Mouse (Mus musculus) gastrocnemius, adult 2 months (tissue): ENCODE data around the gene Ccdc92. TPM values are rescaled to one million over a fixed set of nuclear protein-coding genes. Genes with fewer than 3 reads are reported as not detected.

Experiments
- DNase-seq: peaks from one replicate; pipeline ENCODE4 v3.0.0; 2022
- H3K27ac ChIP-seq: fragments of 200-600 bp; 2 replicates; pipeline ENCODE4 v1.8.1; 2022; ENCODE audit warnings: mild to moderate bottlenecking
- H3K4me3 ChIP-seq: fragments of 200-600 bp; 2 replicates; pipeline ENCODE4 v1.8.1; 2022; ENCODE audit warnings: mild to moderate bottlenecking, moderate library complexity
- CTCF ChIP-seq: fragments of 200-600 bp; IDR thresholded peaks from 2 replicates; pipeline ENCODE4 v1.8.1; 2022; ENCODE audit warnings: antibody characterized with exemption, mild to moderate bottlenecking, moderate library complexity
- intact Hi-C: fragments of 180-260 bp; cut with DNase I; formaldehyde crosslinking; loops from one replicate; pipeline ENCODE4 v1.15.1; 2025
- total RNA-seq, 2 experiments: library from RNA; stranded (reverse); gene quantifications; 2 replicates each; pipeline ENCODE4 v1.2.3; 2021

Ccdc92 gene
- total RNA-seq, 2 experiments from 2014 or later: 0.45 to 0.64 TPM

DNA sequence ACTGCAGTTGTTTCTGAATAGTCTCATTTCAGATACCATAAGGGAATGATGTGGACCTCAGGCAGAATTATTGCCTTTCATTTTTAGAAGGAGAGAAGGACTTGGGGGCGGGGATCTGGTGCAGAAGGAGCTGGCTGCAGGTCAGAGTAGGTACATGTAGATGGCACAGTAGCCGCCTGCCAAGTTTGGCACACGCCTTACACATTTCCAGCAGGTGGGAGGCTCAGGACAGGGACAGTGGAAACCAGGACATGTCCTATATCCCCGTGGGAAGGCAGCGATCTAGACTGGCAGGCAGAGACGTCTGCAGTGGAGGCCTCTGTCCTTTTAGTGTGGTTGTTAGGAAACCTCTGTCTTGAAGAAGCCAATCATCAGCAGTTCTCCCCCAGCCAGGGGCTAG, 17.6 kb upstream of the Ccdc92 start:
- no peak for TF ChIP-seq CTCF
- intact Hi-C loops: no loop called here
- H3K27ac ChIP-seq: no peak overlapping the region
- no peak overlapping the region for H3K4me3 ChIP-seq
- DNase-seq: no peak

GRCm38 (mm10) chr5:124879251-124879650, 17.0 kb upstream of the Ccdc92 start:
- TF ChIP-seq CTCF: no peak
- intact Hi-C loops: no loop called here
- H3K4me3 ChIP-seq: no peak overlapping the region
- no peak for DNase-seq
- no peak overlapping the region for H3K27ac ChIP-seq

GRCm38 (mm10) chr5:124873890-124874601, 11.8 kb upstream of the Ccdc92 start:
- intact Hi-C loops: no loop called here
- H3K27ac ChIP-seq: no peak overlapping the region
- no peak overlapping the region for H3K4me3 ChIP-seq
- no peak for TF ChIP-seq CTCF
- DNase-seq: no peak

- DNase-seq: no peak
Measured at GRCm38 (mm10) chr5:124873096-124873495, 10.9 kb upstream of the Ccdc92 start.

GRCm38 (mm10) chr5:124872033-124872432, 9.8 kb upstream of the Ccdc92 start:
- no peak overlapping the region for H3K27ac ChIP-seq
- peak; percentile 43 for DNase-seq
- no peak for TF ChIP-seq CTCF
- H3K4me3 ChIP-seq: no peak overlapping the region
- intact Hi-C loops: no loop called here

More at GRCm38 (mm10) chr5:124873096-124873495, 10.9 kb upstream of the Ccdc92 start:
- Histone ChIP-seq H3K4me3 (no peak overlapping the region), H3K27ac (no peak overlapping the region)
- no peak for TF ChIP-seq CTCF
- intact Hi-C loops: no loop called here

DNA sequence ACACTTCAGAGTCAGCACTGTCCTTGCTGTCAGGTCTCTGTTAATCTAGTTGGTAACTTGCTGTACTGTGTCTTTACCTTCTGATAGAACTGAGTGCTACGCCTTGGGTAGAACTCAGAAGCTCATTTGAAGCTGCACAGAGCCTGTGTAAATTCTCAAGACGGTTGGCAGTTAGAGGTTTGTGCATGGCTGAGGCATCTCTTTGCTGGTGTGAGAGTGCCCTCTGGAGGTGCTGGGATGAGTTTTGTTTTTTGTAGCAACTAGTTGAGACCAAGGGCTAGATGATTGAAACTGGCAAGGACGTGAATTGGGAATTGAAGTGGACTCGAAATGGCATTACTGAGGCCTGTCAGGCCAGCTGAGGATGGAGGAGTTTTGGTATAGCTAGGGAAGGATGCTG, 6.8 kb upstream of the Ccdc92 start:
- peak; percentile 70 for DNase-seq

GRCm38 (mm10) chr5:124862871-124863741, 882 bp upstream of the Ccdc92 start:
- peak; percentile 61 for DNase-seq

More for the DNA sequence above, 6.8 kb upstream of the Ccdc92 start:
- peak; percentile 73 for TF ChIP-seq CTCF
- Histone ChIP-seq H3K4me3 (no peak overlapping the region), H3K27ac (no peak overlapping the region)
- intact Hi-C loops: loop anchor here (2.0 to 10.0 kb wide), 3 partner anchors 92 to 444 kb away; partner anchors contain the start of gene Sbno1

GRCm38 (mm10) chr5:124861463-124861862, 761 bp downstream of the Ccdc92 start:
- no peak for TF ChIP-seq CTCF
- no peak overlapping the region for H3K27ac ChIP-seq
- peak; percentile 25 for DNase-seq
- intact Hi-C loops: loop anchor here (10.0 kb wide), 1 partner anchor 437 kb away; the partner anchor contains the start of gene Sbno1
- H3K4me3 ChIP-seq: peak overlapping the region; percentile 95

More at GRCm38 (mm10) chr5:124862871-124863741, 882 bp upstream of the Ccdc92 start:
- intact Hi-C loops: loop anchor here (10.0 kb wide), 1 partner anchor 438 kb away; the partner anchor contains the start of gene Sbno1
- Histone ChIP-seq H3K4me3 (peak overlapping the region; percentile 95), H3K27ac (peak overlapping the region; percentile 77)
- TF ChIP-seq CTCF: no peak

DNA sequence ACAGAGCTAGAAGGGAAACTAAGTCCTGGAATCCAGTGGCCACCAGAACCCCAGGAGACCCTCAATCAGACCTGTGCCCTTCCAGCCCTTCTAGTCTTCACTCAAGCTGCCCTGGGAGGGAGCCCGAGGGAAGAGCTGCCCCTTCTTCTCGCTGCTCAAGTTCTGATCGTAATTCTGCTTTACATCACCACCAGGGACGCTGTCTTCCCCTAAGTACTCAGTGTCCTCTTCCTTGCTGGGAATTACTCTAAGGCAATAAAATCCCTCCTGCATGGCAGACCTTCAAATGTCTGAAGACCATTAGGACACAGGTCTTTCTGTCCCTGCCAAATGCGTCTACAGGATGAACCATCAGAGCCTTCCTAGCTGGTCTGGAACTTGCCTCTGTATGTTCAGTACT, 2.2 kb downstream of the Ccdc92 start:
- intact Hi-C loops: loop anchor here (10.0 kb wide), 1 partner anchor 435 kb away; the partner anchor contains the start of gene Sbno1
- no peak for DNase-seq
- TF ChIP-seq CTCF: peak; percentile 49
- no peak overlapping the region for H3K27ac ChIP-seq
- no peak overlapping the region for H3K4me3 ChIP-seq

GRCm38 (mm10) chr5:124854202-124854601, 8.0 kb downstream of the Ccdc92 start:
- no peak for TF ChIP-seq CTCF
- Histone ChIP-seq H3K4me3 (no peak overlapping the region), H3K27ac (no peak overlapping the region)
- no peak for DNase-seq
- intact Hi-C loops: no loop called here

DNA sequence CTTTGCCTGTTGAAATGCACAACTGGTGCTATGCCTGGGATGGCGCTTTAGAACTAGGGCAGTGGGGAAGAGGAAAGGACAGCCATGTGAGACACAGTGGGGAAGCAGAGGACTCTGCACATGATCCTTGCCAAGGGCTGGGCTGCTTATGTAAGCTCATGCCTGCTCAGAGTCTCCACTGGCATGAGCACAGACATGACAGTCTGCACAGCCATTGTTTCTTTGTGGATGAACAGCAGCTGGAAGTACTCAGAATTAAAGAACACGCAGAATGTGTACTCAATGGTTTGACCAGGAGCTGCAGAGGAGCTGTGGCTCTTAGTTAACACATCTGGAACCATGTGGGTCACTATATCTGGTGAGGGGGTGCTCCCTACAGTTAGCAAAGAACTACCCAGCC, 9.1 kb downstream of the Ccdc92 start:
- intact Hi-C loops: no loop called here
- H3K4me3 ChIP-seq: no peak overlapping the region
- no peak overlapping the region for H3K27ac ChIP-seq
- no peak for TF ChIP-seq CTCF
- no peak for DNase-seq

- intact Hi-C loops: no loop called here
- Histone ChIP-seq H3K4me3 (no peak overlapping the region), H3K27ac (no peak overlapping the region)
- TF ChIP-seq CTCF: no peak
- no peak for DNase-seq
Measured at GRCm38 (mm10) chr5:124852294-124852693, 9.9 kb downstream of the Ccdc92 start.

DNA sequence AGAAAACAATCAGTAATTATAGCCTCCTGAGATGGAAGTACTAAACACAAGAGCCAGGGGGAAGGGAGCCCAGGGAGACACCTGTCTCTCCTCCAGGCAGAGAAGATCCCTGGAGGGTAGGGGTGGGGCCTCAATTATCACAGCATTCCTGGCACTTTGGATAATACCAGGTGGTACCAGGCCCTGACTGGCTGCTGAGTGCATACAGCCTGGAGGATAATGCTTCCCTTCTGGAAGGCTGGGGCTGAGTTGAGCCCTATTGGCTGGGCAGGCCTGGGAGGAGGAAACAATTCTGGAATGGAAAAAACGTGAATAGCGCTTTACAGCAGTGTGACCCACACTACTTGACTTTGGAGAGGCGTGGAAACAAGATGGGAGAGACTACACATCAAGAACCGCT, 10.7 kb downstream of the Ccdc92 start:
- intact Hi-C loops: no loop called here
- no peak overlapping the region for H3K4me3 ChIP-seq
- TF ChIP-seq CTCF: no peak
- no peak for DNase-seq
- no peak overlapping the region for H3K27ac ChIP-seq
